Mouse (Mus musculus) retina, postnatal 7 days (tissue): ENCODE measurements around the gene Ank2.

Source experiments
- DNase-seq: peaks from one replicate; pipeline ENCODE4 v3.0.0-alpha.2; 2012; ENCODE audit warnings: low read depth, low spot score

Gene Ank2

DNA sequence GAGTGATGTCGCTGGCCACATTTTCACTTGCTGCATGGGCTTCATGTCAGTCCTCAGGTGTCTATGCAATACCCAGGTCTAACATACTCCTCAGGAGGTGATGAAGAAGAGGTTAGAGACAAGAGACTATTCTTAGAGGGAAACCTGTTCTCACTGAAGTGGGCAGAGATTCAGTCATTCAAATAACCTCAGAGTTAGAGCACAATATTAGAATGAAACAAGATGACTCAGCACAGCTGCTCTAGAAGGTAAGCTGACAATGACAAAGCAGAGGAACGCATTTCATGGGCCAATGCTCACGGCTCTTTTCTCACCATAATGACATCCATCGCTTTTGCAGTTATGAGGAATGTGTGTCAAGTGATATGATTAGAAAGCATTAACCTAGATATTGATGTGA, 475.2 kb downstream of the Ank2 start:
- no peak for DNase-seq

DNA sequence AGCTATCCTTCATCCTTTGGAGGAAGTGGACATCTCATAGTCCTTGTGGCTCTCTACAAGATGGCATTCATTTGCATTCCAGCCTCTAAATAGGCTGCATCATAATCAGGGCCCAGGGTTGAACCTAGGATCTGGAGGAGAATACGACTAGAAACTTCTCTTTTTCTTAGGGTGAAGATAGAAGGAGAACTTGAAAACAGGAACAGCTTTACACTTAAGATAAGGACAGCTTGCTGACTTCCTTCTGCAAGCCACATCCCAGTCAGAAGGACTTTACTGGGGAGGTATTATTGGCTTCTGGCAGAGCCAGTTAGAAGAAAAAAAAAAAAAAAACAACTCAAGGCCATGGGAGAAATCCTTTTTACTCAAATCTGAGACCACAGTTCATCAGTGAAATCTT, 479.0 kb downstream of the Ank2 start:
- no peak for DNase-seq

DNA sequence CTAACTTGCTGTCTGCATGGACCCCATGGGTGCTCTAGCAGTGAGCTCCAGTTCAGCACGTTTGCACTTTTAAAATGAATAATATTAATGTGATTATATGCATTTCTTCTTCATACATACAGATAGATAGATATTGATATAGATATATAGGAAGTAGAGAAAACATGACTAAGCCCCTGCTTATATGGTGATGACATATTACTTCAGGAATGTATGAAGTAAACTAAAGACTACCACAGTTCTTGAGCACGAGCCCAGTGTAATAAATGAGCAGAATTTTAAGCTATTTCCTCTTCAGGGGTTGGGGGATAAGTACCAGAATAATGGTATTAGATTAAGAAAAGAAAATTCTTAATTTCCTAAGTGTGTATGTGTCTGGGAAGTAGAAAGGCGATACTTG, 479.4 kb downstream of the Ank2 start:
- no peak for DNase-seq

DNA sequence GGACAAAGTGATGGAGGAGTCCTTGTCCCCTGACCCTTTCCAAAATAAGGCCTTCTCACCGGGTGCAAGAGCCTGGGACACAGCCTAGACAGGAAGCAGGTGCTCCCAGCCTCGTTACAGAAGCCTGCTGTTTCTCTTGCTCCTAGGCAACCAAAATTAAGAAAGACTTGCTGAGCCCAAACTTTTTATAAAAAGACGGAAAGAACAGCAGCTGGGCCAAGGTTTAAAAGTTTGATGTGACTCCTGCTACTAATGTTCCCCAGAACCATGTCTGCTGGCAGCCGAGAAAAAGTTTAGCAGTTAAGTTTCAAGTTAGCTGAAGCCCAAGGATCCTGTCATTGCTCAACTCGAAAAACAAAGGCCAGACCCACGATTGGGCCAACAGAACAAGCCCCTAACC, 480.0 kb downstream of the Ank2 start:
- no peak for DNase-seq

DNA sequence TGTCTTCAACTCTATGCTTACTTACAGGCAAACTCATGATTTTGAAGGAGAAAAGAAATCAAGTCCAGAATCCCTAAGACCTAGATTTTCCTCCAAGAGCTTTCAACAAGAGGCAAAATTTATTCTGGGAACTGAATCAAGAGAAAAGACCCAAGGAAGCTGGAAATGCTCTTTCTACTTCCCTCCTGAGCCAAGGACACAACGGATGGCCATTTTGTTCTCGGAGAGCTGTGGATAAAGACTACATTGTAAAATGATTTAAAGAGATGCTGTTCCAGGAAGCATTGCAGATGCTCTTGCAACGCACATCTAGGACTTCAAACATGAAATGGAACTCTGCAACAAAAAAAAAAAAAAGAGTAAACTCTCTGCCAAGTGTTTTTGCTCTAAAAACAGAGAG, 481.6 kb downstream of the Ank2 start:
- no peak for DNase-seq

DNA sequence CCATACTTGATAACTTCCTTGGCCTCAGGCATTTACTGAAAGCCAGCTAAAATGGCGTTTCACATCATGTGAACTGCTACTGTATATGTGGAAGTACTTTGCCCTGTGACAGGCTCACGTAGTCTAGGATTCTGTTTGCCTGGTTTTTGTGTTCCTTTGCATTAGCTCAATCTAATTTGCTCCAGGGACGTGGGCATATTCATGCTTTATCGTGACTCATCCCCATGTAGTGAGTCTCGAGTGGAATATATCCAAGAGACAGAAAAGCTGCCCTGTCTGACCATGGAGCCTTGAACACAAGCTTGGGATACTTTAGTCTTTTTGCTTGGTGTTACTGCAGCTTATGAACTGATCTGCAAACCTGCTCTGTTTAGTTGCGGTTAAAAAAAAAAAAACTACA, 483.6 kb downstream of the Ank2 start:
- no peak for DNase-seq

DNA sequence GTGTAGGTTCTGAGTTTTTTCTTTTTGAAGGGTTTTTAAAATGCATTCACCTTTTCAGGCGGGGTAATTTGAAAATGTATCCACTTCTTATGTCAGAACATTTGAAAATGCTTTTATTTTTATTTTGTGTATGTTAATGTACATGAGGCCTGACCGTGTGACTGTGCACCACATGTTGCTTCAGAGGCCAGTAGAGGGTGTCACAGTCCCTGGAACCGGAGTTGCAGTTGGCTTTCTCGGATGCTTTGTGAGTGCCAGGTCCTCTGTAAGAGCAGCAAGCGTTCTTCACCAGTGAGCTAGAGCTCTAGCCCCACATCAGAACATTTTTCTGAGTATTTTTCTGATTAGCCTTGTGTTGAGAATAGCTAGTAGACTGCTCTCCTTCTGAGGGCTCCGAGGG, 484.0 kb downstream of the Ank2 start:
- DNase-seq, result no peak

DNA sequence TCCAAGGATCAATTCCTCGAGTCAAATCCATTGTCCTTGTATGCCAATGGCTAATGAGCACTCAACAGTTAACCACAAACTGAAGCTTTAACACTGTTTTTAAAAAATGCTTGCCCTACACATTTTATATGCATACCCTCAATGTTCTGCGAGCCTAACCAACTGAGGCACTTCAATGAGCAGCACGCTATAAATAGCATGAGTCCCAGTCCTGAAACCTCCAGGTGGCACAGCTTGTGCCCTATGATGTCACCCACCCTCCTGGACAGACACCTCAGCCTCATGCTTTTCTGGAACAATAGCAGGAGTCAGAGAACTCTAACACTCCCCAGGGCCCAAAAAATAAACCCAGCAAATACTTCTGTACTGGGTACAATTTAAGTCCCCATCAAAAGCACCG, 485.2 kb downstream of the Ank2 start:
- no peak for DNase-seq

DNA sequence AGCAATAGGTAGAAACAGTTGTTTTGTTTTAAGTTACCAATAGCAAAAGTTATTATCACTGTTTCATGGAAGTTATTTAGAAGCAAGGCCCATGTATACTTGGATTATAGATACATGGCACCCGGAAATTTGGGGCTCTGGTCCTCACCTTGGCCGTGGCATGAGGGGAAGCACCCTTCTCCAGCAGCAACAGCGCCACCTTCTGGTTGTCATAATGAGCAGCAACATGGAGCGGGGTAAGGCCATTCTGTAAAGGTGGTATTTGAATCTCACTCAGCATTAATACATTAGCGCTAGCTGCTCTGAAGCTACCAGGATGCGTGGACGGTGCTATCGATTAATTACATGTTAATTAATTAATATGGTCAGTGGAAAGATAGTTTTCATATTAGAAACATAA, 486.6 kb downstream of the Ank2 start:
- DNase-seq, result no peak

DNA sequence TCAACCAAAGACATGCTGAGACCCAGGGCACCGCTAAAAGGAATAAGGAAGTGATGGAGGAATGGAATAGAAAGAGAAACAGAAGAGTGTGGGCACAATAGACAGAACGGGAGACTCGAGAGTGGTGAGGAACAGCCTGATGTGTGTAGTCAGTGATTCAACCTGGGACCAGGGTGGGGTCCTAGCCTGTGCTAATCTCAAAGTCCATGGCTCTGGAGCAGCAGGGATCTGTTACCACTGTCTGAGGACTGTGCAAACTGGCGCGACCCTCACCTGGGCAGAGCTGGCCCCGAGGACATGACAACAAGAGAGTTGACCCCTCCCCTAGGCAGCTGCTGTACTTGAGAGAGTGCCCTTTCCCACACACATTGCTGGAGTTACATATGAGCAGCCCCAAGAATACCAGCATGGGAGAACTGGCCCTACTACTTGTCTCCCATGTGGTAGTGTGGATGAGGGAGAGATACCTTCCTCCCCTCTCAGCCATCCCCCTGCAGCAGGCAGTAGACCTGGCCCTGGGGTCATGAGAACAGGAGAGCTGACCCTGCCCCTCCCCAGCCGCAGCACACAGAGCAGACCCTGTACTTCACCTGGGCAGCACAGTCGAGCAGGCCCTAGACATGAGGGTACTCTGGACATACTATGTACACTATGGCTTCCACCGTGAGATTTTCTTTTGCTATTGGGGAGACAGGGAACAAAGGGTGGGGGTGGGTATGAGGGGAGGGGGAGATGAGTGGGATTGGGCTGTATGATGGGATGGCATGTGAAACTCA, 493.1 kb downstream of the Ank2 start:
- no peak for DNase-seq

DNA sequence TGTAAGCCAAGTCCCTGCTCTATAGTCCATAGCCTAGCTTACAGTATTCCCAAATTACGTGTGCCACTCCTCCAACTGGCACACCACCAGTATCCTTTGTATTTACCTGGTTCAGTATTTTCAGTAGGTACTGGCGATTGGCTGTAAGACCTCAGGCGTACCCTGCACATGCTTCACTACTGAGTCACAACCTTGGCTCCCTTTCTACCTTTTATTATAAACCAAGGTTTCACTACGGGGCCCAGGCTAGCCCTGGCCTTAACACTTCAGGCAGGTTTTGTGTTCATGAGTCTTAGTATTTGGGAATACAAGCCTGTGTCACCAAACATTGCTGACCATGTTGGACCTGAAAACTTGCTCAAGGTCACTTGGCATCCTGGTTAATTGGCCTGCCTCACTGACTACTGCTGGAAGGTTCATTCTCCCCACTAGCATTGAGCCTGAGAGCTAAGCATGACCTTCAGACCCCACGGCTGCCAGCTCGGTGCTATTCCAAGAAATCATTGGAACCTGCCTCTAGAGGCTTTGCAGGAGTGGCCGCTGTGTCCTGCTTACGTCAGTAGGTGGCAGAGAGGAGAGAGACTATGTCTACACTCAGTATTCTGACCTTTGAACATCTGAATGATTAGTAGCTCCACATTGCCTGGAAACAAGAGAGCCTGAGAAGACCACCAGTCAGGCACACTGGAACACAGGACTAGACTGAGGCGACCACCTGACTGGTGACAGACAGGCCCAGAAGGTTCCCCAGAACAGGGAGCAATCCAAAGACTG, 494.1 kb downstream of the Ank2 start:
- DNase-seq, result no peak

DNA sequence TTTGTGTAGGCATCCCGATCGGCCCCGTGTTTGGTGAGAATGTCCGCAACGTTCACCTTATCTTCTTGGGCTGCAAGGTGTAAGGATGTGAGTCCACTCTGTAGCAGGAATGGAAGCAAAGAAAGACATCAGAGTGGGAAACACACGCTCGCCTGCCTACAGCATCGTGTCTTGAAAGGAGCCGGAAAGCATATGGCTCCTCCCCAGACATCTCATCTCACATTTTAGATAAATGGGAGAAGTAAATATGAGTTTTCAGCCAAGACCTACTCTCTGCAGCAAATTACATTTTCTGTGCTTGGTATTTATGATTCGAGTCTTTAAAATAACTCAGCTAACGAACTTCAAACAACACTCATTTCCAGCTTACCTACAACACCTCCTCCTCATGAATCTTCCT, 495.2 kb downstream of the Ank2 start:
- DNase-seq, result no peak

DNA sequence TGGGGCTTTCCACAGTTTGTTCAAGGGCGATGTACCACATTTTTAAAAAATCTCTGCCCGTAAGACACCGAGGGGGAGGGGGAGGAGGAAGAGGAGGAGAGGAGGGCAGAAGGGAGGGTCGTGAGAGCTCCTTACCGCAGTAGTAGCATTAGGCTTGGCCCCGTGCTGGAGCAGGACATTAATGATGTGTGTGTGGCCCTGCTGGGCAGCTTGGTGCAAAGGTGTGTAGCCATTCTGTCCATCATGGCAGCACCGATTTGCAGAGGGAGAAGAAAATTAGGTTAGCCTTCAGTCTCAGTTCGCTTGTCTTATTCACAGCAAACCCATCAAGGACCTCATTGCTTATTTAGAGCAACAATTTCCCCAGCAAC, 500.4 kb downstream of the Ank2 start:
- no peak for DNase-seq

DNA sequence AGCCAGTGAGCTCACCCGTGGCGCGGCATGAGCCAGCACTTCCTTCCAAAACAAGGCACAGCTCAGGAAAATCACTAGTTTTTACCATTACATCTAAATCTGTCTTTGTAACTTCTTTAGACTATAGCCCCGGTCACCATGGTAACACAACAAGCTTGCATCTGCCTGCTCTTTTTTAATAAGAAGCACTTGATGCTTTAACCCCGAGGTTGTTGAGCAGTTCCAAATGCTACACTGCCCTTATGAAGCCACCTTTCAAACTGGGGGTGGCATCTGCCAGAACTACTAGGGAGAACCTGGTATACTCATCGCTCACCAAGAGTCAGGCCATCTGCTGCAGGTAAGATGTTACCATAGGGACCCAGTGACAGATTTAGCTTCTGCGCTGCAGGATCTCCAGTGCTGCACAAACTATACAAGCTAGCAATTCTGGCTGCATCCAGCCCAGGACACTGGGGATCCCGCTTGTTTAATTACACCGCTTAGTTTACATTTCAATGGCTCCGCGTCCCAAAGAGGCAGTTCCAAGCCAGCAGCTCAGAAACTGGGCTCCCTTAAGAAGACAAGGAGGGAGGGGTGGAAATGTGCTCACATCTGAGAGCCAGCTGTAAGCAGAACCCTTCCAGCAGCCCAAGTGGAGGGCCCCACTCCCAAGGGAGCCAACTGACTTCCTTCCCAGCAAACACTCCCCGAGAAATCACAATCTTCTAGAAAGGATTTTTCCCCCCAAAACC, 501.0 kb downstream of the Ank2 start:
- no peak for DNase-seq

DNA sequence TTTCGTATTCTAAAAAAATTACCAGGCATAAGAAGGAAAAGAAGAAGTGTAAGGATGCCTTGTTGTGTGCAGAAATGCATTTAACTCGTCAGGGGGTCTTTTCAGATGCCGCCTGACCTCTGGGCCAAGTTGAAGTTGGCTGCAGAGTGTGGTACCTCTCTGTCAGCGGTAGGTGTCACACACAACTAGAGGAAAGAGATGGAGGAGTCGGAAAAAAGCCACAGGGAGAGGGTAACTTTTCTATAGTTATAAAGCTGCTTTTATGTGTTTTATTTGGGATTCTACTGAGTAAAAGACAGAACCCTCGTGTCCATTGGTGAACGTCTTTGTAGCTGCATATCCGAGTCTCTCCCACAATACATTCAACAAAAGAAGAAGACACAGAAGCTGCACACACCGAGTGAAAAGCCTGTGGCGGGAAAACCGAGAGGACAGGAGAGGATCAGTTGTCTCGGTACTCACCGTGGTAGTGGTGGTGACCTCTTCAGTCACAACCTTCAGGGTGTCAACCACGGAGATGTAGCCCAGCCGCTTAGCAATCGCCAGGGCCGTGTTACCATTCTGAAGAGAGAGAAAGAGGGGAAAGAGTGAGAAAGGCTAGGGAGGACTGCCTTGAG, 501.7 kb downstream of the Ank2 start:
- DNase-seq, result no peak

DNA sequence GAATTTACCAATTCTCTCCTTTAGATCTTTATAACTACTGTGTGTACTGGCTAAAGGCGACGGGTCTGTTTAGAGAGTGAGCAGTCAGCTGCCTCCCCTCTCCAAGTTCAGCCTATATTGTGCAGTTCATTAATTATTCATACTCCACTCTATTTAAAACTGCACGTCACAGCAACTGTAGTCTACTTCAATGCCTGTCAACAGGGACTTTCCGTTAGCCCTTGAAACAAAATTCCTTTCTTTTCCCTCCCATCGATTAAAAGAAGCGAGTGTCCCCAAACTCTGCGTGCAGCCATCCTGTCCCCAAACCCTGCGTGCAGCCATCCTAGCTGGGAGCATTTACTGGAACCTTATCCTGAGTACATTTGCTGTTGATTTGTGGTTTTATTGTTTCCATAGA, 502.4 kb downstream of the Ank2 start:
- DNase-seq, result no peak

DNA sequence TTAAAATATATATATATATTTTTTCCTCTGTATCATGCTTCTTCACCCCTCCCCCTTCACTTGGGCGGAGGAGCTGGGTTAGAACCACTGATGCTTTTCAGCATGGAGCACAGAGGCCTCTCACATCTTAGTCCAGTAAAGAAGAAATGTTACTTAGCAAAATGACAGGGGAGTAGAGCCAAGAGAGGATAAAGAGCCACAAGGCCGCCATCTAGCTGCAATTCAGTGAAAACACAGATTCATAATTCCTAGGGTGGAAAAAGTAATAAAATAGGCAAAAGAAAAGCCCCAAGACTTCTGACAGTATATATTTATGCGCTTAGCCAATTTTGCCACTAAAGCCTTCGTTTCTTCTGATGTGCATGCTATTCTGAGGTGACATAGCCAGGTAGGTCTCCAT, 503.2 kb downstream of the Ank2 start:
- no peak for DNase-seq

DNA sequence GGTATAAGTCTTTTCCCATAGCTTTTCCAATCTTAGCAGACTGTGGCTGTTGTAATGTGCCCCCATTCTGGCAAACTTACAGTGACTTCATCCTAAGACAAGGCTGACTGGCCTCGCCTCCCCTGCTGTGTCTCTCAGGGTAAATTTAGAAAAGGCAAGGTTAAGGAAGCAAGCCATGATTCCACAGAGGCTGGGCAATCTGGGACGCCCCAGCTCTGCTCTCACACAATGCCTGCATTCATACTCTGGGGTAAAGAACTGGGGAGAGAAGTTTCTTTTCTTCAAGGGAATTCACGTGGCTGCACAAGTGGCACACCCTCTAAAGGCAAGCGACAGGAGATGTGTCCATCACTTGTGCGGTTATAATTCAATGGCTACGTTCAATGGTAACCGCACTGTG, 505.0 kb downstream of the Ank2 start:
- DNase-seq, result no peak

DNA sequence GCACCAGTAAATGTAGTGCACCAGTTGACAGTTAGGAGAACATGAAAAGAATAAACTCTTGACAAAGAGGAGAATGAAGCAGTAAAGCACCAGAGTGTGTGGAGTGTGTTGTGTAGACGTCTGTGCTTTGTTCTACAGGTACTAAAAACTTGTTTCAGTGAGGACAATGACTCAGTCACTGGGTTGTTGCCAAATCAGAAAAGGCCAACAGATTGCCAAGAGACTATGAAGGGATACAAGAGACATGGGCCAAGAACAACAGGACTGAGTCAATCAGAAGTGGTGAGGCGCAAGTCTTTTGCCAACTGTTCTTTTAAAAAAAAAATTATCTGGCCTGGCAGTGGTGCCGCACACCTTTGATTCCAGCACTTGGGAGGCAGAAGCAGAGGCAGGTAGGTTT, 509.2 kb downstream of the Ank2 start:
- DNase-seq, result no peak

DNA sequence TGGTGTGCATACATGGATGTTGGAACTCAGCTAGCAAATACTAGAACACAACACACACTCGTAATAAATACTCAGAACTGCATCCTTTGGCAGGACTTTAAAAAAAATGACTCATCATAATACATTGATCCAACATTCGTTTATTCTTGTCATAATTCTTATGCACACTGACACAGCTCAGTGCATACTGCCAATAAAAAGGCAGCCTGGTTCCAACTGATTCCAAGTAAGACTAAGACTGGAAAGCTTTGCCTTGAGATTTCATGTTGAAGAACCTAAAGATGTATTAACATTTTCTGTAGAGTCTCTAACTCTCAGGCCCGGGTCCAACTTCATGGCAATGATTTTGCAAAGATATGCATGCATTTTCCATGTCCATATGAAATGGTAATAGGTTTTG, 512.5 kb downstream of the Ank2 start:
- DNase-seq, result no peak

DNA sequence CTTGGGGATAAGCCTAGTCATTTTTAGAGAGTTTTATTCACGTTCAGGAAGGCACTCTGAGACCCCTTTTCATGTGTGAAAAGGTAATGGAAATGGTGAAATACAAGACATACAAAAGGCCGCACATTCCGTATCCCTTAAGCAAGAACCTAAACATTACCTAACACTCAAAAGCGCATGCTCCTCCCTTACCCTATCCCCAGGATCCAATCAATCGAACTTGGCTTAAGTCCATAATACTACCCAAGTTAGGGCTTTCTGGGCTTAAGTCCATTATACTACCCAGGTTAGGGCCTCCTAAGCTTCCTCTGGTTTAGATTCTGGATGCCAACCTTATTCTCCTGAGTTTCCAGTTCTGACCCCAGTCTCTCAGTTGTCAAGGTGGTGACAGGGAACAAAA, 516.3 kb downstream of the Ank2 start:
- no peak for DNase-seq

DNA sequence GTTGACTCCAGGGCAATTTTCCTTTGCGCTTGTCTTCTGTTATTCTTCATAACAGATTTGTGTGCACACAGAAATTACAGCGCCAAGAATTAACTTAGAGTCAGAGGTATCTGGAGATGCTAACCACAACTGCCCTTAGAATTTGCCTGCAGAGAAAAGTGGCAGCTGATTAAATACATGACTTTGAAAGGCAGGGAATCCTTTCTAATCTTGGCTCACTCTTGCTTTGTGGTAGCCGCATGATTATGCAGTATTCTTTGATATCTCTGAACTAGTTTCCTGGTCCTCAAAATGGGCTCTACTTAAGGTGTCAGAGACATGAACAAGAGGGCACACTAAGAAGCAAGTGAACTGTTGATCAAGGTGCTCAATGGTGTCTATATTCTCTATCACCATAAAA, 518.0 kb downstream of the Ank2 start:
- DNase-seq, result no peak
